Mouse (Mus musculus) splenic B cell, adult 2 months (primary cell): ENCODE data around the gene Miga2.

Experiments used
- DNase-seq: peaks from one replicate; pipeline ENCODE4 v3.0.0-alpha.2; 2011; ENCODE audit warnings: low read depth, low spot score
- H3K27me3 ChIP-seq: 2 replicates; pipeline ENCODE4 v1.6.1; 2012; ENCODE audit warnings: mild to moderate bottlenecking, low read length, moderate library complexity, mixed read lengths; ENCODE audit not compliant: control insufficient read depth, poor library complexity, insufficient read depth, severe bottlenecking
- H3K36me3 ChIP-seq: 2 replicates; pipeline ENCODE4 v1.6.1; 2012; ENCODE audit warnings: mild to moderate bottlenecking, low read length, moderate library complexity, mixed read lengths; ENCODE audit not compliant: control insufficient read depth, poor library complexity, insufficient read depth, severe bottlenecking

The Miga2 gene

GRCm38 (mm10) chr2:30363773-30364650 lies at the start of gene Miga2:
Gene Miga2 (plus strand): TSS chr2:30364233.
- no peaks in the 10 kb centered on the region; the same call in 1 of the 2 replicates for H3K36me3 ChIP-seq
- DNase-seq, result peak; percentile 98
- no peaks in the 10 kb centered on the region for H3K27me3 ChIP-seq

GRCm38 (mm10) chr2:30316136-30316535 lies 47.9 kb upstream of the Miga2 start:
- DNase-seq, result peak; percentile 11
- Histone ChIP-seq H3K27me3 (no peaks in the 10 kb centered on the region), H3K36me3 (peaks cover 14% of the 10 kb centered on the region)

- DNase-seq, result no peak
- Histone ChIP-seq H3K36me3 (peaks cover 12% of the 10 kb centered on the region), H3K27me3 (no peaks in the 10 kb centered on the region)
These were observed 47.1 kb upstream of the Miga2 start for GRCm38 (mm10) chr2:30316955-30317354.

- no peak for DNase-seq
- Histone ChIP-seq H3K27me3 (no peaks in the 10 kb centered on the region), H3K36me3 (peaks cover 13% of the 10 kb centered on the region)
These were observed 44.8 kb upstream of the Miga2 start for GRCm38 (mm10) chr2:30319260-30319659.

- Histone ChIP-seq H3K27me3 (no peaks in the 10 kb centered on the region), H3K36me3 (peaks cover 11% of the 10 kb centered on the region)
- no peak for DNase-seq
These were observed 40.9 kb upstream of the Miga2 start for GRCm38 (mm10) chr2:30323111-30323510.

DNA sequence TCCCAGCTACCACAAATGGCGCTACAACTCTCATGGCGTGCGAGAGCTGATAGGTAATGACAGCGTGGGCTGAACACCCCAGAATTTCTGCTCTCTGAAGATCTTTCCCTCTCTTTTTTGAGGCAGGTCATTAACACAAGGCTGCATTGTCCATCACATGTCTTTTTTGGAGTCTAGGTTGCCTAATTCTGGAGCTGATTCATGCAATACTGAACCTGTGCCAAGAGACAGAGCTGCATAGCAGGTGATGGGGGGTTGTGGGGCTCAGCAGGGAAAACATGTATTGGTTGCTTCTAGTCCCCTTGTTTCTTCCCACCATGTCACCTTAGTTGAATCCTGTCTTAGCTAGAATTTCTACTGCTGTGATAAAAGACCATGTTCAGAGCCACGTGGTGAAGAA lies 38.7 kb upstream of the Miga2 start:
- H3K27me3 ChIP-seq, result no peaks in the 10 kb centered on the region
- H3K36me3 ChIP-seq, result peaks cover 14% of the 10 kb centered on the region
- no peak for DNase-seq

DNA sequence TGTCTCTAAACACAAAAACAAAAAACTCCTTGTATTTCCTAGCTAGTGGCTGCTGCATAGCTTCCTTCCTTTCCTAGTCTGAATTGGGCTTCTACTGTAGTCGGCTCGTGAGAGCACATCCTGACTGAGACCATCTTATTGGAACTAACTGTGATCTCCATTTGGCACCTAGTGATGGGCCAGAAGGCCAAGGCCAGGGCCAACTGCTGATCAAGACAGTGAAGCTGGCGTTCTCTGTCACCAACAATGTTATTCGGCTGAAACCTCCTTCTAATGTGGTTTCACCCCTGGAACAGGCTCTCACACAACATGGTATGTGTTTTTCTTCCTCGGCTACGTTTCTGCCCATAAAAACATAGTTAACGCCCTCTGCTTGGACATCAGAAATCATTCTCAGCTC lies 36.8 kb upstream of the Miga2 start:
- peaks cover 11% of the 10 kb centered on the region for H3K36me3 ChIP-seq
- no peaks in the 10 kb centered on the region for H3K27me3 ChIP-seq
- no peak for DNase-seq

- DNase-seq, result no peak
These were observed 35.2 kb upstream of the Miga2 start for GRCm38 (mm10) chr2:30328791-30329190.

DNA sequence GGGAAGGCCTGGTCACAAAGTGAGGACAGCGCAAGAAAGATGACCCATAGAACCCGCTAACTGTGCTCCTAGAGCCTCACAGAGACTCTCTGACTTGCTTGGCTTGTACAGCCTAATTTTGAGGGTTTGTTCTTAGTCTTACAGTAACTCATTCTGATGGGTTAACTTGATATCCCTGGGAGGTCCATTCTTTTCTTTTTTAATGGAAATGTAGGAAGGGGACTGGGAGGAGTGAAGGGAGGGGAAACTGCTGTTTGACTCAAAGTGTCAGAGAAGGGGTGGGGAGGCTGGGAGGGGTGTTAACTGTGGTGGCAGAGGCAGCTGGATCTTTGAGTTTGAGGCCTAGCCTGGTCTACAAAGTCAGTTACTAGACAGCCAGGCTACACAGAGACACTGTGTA lies 28.7 kb upstream of the Miga2 start:
- H3K27me3 ChIP-seq, result no peaks in the 10 kb centered on the region
- peaks cover 12% of the 10 kb centered on the region for H3K36me3 ChIP-seq
- no peak for DNase-seq

More at GRCm38 (mm10) chr2:30328791-30329190, 35.2 kb upstream of the Miga2 start:
- no peaks in the 10 kb centered on the region for H3K27me3 ChIP-seq
- peaks cover 8% of the 10 kb centered on the region for H3K36me3 ChIP-seq

- peaks cover 17% of the 10 kb centered on the region for H3K36me3 ChIP-seq
- DNase-seq, result no peak
- no peaks in the 10 kb centered on the region for H3K27me3 ChIP-seq
These were observed 27.7 kb upstream of the Miga2 start for GRCm38 (mm10) chr2:30336174-30336915.

- H3K27me3 ChIP-seq, result no peaks in the 10 kb centered on the region
- no peak for DNase-seq
- H3K36me3 ChIP-seq, result peaks cover 17% of the 10 kb centered on the region
These were observed 26.9 kb upstream of the Miga2 start for GRCm38 (mm10) chr2:30337179-30337578.

GRCm38 (mm10) chr2:30342061-30342460 lies 22.0 kb upstream of the Miga2 start:
- H3K36me3 ChIP-seq, result peaks cover 15% of the 10 kb centered on the region
- H3K27me3 ChIP-seq, result no peaks in the 10 kb centered on the region
- DNase-seq, result no peak

- no peak for DNase-seq
- H3K27me3 ChIP-seq, result no peaks in the 10 kb centered on the region
- H3K36me3 ChIP-seq, result peaks cover 12% of the 10 kb centered on the region
These were observed 21.5 kb upstream of the Miga2 start for GRCm38 (mm10) chr2:30342544-30342943.

- peaks cover 12% of the 10 kb centered on the region for H3K36me3 ChIP-seq
- no peak for DNase-seq
- no peaks in the 10 kb centered on the region for H3K27me3 ChIP-seq
These were observed 20.4 kb upstream of the Miga2 start for GRCm38 (mm10) chr2:30343601-30344137.
